Mouse (Mus musculus): ENCODE results near the gene Commd4.
A peak's percentile ranks its signal among the peaks of the same experiment; 100 is the strongest.
"Not testable (repeated sequence)": the region's sequence is repeated elsewhere in the genome, so short reads cannot be mapped to it uniquely, and the experiment has no call there.

Gene Commd4

DNA sequence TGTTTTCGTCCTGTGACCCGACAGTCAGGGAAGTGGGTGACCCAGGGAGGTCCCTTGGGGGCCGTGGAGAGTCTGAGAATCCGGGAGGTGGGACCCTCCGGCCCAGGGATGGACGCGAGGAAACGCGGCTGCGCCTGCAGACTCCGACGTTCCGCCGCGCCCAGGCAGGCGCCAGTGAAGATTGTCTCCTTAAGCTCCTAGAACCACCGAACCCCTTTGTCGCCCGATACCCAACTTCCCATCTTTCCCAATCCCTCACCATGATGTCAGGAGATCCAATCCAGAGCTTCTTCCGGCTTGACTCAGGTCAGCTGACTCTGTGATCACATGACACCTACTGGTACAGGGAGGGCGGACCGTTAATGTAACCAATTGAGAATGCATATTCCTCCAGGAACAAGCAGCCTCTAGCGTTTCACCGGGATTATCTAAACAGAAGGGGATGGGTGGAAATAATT lies at the start of gene Commd4:
Gene Commd4 (minus strand): TSS at position 319 of the 458 bp plus-strand sequence.
- peak; percentile 55 to 75 for DNase-seq

DNA sequence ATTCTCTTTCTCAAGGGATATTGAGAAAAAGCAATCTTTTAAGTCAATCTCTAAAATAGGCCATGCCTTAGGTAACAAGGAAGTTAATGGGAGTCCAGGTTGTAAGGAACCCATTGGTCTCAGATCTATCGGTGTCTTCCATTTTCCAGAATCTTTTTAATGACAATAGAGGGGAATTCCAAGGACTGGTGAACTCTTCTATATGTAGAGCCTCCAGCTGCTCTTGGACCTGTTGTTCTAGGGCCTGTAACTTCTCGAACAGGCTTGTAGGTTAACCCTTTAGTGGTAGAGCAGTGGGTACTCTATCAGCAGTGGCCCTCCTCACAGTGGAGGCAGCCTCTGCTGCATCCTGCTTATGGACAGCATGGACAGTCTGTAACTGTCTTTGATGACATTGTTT lies 48.8 kb upstream of the Commd4 start:
- DNase-seq: no peak

DNA sequence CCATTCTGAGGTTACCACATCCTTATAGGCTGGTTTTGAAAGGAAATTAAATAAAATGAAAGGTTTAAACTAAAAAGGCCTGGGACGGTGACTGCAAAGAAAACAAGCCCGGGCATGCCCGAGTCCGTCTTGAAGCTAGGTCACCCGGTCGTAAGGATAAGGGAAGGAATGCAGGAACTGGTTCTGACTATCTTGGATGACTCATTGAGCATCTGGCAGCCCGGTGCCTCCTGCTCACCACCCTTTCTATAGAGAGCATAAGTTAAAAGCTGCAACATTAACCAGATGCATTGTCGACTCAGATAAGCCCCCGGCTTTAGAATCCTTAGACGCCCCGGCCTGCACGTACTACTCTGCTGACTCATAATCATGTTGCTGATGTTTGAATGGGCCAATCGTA lies 45.4 kb upstream of the Commd4 start:
- DNase-seq: not testable (repeated sequence)

- DNase-seq: no peak
Measured at GRCm38 (mm10) chr9:57202981-57203380, 44.9 kb upstream of the Commd4 start.

DNA sequence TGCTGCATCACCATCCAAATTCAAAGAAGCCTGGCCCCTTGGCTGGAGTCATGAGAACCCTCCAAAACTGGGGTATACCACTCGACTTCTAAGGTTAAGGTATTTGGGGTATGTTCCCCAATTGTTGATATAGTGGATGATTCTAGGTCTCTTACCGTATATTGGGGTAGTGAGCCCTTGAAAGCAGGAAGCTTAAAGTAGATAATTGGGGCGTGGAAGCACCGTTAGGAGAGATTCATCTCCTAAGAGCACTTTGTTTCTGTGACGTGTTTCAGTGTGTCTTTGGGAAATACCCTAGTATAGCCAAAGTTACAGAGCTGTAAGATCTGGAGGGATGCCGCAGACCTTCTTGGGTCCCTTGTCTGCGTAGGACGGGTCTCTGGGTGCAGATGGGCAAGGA lies 39.3 kb upstream of the Commd4 start:
- DNase-seq: no peak

GRCm38 (mm10) chr9:57196708-57197107 lies 38.6 kb upstream of the Commd4 start:
- no peak for DNase-seq

GRCm38 (mm10) chr9:57168411-57168810 lies 10.3 kb upstream of the Commd4 start:
- DNase-seq: no peak

DNA sequence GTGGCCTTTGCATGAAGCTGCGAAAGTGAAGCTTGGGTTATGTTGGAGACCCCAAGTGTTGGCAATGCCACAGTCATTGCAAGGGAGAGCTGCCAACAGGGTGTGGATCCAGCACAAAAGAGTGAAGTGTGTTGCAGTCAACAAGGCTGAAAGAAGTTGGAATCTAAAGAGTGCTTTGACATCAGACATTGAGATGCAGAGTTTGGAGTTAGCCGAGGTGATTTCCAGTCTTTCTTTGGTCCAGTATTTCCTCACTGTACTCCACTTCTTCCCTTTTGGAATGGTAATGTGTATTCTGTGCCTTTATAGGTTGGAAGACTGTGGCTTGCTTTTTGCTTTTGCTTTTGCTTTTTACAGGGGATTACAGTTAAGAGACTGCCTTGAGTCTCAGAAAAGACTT lies 8.0 kb upstream of the Commd4 start:
- DNase-seq: no peak

DNA sequence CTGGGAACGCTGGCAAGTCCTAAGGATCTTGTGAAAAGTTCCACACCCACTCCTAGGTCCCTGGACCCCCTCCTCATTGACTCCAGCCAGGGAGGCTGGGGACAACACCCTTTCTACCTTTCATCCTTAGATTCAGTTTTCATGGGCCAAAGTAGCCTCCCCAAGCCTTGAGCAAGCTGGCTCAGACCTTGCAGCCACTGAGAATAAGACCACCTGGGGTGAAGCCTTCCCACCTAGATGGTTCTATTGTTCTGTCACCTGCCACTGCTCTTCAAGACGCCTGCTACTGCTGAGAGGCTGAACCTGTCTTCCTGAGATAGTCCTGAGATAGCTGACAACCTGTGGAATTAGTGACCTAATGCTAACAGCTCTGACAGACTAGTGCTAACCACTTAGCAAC lies 5.0 kb upstream of the Commd4 start:
- DNase-seq: no peak

GRCm38 (mm10) chr9:57162496-57162895 lies 4.4 kb upstream of the Commd4 start:
- no peak for DNase-seq

DNA sequence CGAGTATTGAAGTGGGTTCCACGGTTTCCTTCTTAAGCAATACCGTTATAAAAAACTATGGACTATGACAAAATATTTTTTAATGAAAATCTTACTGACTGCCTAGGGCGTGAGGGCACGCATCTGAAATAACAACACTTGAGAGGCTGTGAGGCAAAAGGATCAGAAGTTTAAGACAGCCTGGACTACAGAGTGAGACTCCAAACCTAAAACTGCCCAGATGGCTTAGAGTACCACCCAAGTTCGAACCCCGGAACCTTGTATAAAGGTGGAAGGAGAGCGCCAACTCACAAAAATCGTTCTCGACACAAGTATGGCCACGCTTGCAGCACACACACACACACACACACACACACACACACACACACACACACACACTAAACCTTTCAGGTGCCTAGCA lies 375 bp upstream of the Commd4 start:
- no peak for DNase-seq

DNA sequence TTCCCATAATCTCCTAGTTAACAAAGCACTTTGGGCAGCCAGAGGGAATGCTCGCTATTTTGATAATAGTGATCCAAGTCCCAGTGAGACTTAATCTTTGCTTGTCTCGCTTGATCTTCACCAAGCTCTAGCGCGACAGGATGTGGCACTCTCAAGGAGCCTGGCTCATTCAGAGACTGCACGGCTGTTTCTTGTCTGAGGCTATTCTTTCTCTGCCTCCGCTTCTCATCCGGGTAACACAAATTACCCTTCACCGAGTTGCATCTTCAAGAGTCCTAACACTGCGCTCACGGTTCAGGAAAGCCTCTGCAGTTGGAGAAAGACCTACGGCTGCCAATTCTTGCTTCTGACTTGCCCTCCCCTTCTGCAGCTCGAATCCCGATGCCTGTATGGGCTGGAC lies 632 bp downstream of the Commd4 start:
- DNase-seq: no peak

DNA sequence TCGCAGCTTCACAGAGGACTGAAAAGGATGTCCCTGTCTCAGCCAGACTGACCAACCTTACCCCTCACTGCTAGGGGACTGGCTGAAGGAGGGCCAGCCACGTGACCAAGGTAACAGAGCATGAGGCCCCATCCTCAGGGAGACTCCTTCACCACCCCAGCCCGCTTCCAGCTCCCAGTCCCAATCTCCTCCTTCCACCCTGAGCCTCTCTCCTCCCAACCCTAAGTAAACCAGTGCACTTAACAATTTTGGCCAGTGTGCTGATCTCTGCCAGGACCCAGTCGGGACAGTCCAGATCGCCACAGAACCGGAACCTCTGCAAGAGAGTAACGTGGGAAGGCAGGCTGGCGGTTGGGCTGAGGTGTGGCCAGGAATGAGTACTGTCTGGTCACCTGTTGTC lies 1.3 kb downstream of the Commd4 start:
- no peak for DNase-seq

GRCm38 (mm10) chr9:57156383-57156782 lies 1.7 kb downstream of the Commd4 start:
- no peak for DNase-seq

DNA sequence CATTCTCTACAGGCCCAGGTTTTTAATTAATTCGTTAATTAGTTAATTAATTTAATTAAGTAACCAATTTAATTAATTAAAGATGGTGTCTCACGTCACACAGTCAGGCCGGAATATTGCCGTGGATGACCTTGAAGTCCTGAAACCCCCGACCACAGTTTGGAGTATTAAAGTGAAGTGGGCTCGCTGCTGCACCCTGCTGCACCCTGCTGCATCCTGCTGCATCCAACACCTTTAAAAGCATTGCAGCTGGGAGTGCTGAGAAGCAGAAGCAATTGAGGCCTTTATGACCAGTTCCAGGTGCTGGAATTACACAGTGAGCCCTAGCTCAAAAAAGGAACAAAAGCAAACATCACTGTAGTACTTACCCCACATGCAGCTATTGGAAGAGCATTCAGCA lies 5.8 kb downstream of the Commd4 start:
- no peak for DNase-seq

GRCm38 (mm10) chr9:57150192-57150591 lies 7.9 kb downstream of the Commd4 start:
- no peak for DNase-seq

DNA sequence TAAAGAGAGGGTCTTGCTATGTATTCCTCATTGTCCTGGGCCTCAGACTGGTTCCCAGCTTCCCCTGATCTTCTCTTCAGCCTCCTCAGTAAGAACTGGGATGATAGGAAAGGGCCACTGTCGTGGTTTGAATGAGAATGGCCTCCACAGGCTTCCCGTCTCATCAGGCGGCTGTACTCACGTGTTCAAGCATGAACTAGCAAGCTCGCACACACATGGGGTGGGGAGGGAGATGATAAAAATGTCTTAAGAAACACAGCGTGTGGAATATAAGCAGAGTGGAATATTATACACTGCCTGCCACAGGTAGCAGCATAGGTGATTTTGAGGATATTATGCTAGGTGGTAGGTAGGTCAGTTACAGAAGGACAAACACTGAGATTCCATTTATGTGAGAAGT lies 9.1 kb downstream of the Commd4 start:
- no peak for DNase-seq

GRCm38 (mm10) chr9:57148144-57148878 lies 9.8 kb downstream of the Commd4 start, which contains the start of gene Neil1:
Gene Neil1, minus strand, starts transcription at chr9:57148305.
- peak; percentile 70 to 72 for DNase-seq

DNA sequence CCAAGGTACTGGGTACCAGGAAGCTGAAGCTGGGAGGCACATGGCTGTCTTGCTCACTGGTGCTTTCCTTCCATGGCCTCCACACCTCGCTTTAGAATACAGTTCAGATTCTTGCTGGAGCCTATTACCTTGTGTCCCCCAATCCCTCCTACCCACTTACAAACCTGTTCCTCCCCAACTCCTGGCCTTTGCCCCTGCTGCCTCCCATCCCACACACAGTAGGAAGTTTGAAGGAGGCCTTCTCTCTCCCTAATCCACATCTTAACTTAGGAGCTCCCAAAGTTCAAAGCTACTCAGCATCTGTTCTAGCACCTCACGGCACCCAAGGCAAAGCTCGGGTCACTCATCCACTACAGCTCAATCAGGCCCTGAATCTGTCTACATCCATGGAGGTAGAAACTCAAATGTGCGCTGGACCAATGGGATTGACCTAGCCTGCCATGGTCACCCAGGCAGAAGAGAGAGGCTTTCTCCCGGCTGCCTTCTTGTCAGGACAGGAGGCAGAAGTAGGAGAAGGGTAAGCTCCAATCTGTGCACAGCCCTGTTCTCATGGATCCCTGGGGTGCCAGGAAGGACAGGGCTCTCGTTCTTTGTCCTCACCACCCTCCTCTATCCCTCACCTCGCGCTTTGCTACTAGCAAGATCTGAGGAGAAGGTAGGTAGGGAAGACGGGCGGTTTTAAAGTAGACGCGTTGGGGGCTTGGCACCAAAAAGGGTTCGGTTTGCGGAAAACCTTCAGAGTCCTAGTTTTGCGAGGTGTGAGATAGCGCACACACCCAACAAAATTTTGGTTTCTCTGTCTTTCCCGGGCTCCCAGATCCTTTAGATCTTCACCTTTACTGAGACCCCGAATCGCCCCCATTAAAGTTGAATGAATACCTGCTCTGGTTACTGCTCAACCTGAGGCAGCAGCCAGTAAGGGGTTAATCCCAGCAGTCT lies 10.7 kb downstream of the Commd4 start:
- no peak for DNase-seq

DNA sequence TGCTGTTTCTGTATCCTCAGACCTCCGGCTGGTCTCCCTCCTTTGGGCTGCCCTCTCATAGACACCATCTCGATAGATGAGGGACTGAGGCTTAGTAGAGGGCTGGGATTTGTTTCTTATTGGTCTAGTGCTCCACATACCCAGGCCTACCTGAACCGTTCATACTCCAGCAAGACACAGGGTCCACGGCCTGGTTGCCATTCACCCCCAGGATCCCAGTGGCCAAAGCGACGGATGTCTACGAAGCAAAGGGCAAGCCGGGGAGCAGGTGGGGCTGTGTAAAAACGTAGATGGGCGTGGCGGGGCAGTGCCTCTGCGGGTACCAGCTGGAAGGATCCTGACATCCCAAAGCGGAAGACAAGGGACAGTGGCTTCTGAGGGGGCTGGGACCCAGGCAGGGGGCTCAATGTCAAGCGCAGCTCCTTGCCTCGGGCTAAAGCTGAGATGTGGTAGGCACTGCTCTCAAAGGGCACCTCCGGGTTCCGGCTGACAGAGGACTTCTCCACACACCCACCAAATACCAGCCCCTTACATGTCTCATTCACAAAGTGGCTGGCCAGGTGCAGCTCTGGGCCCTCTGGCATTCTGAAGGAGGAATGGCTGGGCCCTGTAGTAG lies 11.6 kb downstream of the Commd4 start:
- DNase-seq: no peak

- DNase-seq: no peak
Measured at GRCm38 (mm10) chr9:57144830-57145229, 13.3 kb downstream of the Commd4 start.

DNA sequence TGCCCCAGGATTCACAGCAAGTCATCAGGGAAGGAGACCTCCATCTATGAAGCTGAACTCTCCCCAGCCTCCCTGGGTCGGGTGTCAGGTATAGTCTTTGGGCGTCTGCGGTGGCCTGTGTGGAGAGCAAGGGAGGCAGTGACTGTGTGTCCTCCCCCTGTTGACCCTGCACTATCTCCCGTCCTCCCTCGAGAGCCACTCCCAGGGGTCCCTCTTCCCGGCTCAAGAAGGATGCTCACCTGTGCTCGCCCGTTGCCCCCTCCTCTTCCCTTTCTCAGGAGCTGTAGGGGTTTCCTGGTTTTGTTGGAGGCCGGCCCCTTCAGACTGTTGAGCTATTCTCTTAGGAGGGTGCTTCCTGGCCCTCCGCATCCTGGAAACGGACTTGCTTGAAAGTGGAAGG lies 14.9 kb downstream of the Commd4 start:
- DNase-seq: no peak

Measured in spleen, adult 18-20 months (tissue).